Mouse (Mus musculus) c-Kit-negative CD71-positive TER-119-positive erythroid progenitor cells, embryonic 14.5 days (primary cell): ENCODE data around the gene Paqr3.

ENCODE experiments used
- DNase-seq: peaks from one replicate; pipeline ENCODE4 v3.0.0-alpha.2; 2013; ENCODE audit warnings: low read depth, low spot score

Gene Paqr3

DNA sequence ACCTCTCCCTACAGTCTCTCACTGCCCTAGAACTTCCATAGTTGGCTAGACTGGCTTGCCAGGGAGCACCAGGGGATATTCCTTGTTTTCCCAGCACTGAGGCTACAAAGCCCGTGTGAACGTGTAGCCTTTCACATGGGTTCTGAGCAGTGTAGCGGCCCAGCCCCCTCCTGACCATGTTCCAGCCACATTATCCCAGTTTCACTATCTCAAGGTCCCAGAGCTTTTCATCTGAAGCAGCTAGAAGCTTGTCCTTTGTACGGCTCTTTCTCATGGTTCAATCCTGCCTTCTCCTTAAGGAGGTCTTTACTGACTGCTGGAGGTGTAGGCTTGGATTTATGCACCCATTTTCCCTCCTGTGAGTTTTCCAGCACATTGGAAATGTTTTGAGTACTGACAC is 26.9 kb downstream of the Paqr3 start:
- no peak for DNase-seq

GRCm38 (mm10) chr5:97083701-97084100 is 27.7 kb downstream of the Paqr3 start:
- no peak for DNase-seq

GRCm38 (mm10) chr5:97081481-97081880 is 29.9 kb downstream of the Paqr3 start:
- no peak for DNase-seq

- DNase-seq = no peak
These were observed 32.8 kb downstream of the Paqr3 start for GRCm38 (mm10) chr5:97078641-97079040.

- DNase-seq = no peak
These were observed 33.7 kb downstream of the Paqr3 start for GRCm38 (mm10) chr5:97077676-97078075.

DNA sequence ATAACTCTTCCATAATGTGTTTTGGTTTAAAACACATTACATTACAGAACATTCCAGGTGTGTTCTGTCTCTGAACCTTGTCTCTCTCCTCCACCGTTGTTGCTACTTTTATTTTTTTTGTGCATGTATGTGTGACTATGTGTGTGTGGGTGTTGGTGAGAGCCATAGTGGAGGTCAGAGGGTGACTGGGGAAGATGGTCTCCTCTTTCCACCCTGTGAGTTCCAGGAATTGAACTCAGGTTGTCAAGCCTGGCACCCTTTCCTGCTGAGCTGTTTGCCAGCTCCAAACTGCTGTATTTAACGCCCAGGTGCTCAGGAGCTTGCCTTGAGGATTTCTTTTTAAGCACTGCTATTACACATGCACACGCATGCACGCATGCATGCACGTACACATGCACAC is 35.2 kb downstream of the Paqr3 start:
- DNase-seq = no peak

DNA sequence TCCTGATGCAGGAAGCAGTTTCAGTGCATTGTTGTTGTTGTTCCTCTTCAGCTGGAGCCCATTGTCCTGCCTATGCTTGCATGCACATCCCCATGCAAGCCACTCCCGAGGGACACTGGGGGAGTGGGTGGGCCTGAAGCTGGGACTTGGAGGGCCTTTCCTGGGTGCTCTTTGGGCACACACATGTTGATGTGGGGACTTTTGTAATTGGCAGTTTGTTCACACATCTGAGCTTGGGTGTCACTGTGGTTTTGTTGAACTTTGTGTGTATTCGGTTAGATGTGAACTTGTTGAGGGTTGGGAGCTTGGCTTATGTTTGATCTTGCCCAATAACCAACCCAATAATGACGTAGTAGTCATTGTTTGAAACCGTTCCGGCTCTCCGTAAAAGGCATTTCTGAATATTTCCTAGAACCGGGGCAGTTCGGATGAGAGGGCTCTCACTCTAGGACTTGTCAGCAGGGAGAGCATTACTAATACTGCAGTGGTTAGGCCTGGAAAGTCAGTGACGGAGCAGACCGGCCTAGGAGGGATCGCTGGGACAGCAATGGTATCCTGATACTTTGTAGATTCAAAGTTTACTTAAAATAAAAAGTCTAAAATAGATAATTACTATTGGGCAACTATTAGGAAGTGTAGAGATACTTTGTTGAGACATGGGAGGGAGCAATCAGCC is 35.8 kb downstream of the Paqr3 start:
- no peak for DNase-seq

- no peak for DNase-seq
These were observed 45.6 kb downstream of the Paqr3 start for GRCm38 (mm10) chr5:97065746-97066145.

DNA sequence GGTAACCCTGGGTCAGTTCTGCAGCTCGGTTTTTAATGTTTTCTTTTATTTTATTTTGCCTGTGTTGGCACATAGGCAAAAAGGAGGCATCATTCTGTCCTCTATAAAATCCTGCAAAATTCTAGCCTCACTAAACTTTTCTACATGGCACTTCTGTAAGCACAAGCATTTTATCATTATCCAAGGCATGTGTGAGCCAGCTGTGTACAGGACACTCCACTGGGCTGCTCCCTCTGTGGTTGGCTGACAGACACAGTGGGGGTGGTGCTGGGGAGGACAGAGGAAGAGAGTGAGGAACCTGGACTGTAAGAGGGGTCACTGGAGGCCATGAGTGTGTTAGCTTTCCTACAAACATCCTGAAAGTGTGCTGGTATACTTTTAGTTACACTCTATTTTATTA is 49.4 kb downstream of the Paqr3 start:
- DNase-seq = no peak

DNA sequence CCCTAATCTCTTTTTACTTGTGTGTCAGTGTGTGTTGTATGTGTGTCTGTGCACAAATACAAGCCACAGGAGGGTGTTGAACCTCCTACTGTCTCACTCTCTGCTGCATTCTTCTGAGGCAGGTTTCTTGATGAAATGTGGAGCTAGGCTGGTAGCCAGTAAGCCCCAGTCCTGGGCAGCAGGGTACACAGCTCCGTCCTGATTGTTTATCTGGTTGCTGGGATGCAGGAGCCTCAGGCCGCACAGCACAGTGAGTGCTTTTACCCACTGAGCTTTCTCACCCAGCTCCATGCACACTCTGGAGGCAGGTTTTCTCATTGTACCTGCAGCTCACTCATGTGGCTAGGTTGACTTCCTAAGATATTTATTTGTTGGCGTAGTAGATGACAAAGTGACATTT is 50.5 kb downstream of the Paqr3 start:
- no peak for DNase-seq

DNA sequence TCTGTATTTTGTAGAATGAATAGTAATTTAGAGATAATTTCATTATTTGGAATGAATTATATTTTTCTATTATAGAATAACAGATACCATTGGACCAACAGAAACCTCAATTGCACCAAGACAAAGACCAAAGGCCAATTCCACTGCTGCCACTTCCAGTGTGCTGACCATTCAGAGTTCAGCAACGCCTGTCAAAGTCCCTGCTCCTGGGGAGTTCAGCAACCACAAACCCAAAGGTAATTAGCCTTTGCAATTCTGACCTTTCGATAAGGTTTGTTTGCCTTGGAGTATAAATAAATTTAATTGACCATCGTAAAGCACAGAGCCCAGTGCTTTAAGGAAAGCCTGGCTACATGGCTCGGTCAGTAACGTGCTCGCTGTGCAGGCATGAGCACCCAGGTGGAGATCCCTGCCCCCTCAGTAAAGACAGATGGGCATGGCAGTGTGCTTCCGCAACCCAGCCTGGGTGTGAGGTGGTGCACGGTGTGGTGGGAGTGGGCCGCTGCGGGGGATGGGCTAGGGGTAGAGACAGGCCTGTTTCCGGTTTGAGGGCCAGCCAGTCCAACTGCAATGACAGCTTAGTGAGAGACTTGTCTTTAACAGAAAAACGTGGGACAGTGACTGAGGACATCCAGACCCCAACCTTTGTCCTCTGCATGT is 54.5 kb downstream of the Paqr3 start:
- DNase-seq = no peak

GRCm38 (mm10) chr5:97056359-97056758 is 55.0 kb downstream of the Paqr3 start:
- no peak for DNase-seq

DNA sequence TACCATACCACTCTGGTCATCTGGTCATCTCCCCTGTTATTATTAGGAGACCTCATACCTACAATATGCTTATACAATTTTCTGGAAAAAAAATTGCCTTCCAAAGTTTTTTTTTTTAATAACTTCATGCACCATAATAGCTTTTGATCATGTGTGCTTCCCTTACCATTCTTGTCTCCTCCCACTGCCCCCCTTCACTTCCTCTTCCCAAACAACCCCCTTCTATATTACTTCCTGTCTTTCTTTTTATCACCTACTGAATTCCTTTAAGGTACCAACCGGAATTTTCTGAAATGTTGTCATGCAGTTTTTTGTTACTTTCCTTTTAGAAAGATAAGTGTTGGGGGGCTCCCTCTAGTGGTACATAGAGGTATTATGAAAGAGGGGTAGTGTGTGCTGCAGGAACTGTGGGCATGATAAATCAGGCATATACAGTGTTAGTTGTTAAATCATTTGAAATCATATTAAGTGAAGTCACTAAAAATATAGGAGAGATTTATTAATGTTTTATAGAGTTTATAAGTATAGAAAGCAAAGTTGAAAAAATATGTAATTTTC is 55.8 kb downstream of the Paqr3 start:
- peak; percentile 49 for DNase-seq

DNA sequence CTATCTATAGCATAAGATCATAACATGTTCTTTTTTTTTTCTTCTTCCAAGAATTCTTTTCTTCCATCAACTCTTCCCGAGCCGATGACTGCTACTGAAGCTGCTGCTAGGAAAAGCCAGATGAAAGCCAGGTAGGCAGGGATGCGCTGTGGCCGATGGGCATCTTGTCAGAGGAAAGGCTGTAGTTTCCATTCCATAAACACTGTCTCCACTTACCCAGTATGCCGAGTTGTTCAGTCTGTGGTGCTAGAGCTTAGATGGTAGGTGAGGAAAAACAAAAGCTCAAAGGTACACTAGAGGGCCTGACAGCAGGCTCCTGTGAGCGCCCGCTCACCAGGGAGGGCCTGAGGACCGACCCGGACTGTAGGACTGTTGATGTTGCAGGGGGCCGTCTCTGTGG is 56.6 kb downstream of the Paqr3 start:
- DNase-seq = no peak

- DNase-seq = no peak
These were observed 57.2 kb downstream of the Paqr3 start for GRCm38 (mm10) chr5:97054166-97054565.

DNA sequence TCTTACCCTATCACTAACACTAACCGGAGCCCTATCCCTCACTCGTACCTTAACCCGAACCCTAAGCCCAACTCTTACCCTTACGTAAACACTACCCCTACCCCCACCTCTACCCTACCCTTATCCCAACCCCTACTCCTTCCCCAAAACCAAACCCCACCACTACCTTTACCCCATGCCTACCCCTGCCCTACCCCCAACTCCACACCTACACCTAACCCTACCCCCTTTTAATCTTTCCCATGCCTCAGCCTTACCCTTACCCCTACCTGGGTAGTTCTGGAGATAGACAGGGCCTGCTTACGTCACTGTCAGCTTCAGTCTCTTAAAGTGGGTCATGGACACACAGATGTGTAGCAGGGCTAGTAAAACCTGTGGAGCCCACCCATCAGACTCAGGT is 62.5 kb downstream of the Paqr3 start:
- no peak for DNase-seq

- DNase-seq = no peak
These were observed 64.7 kb downstream of the Paqr3 start for GRCm38 (mm10) chr5:97046680-97047079.

GRCm38 (mm10) chr5:97045260-97045659 is 66.1 kb downstream of the Paqr3 start:
- DNase-seq = no peak
